Mouse (Mus musculus) natural killer cell, adult 2 months (primary cell): ENCODE data around the gene Aff3.

ENCODE experiments used
- DNase-seq, 2 experiments: peaks; one replicate each; pipeline ENCODE4 v3.0.0; 2022; ENCODE audit warnings: low spot score in 2 of 2

Aff3 gene

GRCm38 (mm10) chr1:38288716-38289115, 376.0 kb downstream of the Aff3 start:
- DNase-seq, result no peak

DNA sequence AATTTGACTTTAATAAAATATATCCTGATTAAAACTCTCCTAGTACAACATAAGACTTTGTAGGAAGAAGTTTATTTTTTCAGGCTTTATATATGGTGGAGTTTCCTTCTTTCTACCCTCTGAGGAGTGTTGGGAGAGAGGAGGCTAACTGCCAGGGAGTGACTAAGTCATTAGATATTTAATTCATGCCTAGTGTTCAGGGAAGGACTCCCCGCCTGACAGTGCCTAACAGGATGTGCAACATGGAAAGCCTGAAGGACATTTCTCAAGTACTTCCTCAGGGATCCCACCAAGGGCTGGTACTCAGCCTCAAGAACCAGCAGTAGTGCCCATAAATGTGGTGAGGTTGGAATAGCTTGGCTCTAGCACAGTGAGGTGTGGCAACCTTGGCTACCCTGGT, 378.2 kb downstream of the Aff3 start:
- no peak for DNase-seq

GRCm38 (mm10) chr1:38280549-38280948, 384.2 kb downstream of the Aff3 start:
- no peak for DNase-seq

- no peak for DNase-seq
Measured at GRCm38 (mm10) chr1:38271312-38271711, 393.4 kb downstream of the Aff3 start.

DNA sequence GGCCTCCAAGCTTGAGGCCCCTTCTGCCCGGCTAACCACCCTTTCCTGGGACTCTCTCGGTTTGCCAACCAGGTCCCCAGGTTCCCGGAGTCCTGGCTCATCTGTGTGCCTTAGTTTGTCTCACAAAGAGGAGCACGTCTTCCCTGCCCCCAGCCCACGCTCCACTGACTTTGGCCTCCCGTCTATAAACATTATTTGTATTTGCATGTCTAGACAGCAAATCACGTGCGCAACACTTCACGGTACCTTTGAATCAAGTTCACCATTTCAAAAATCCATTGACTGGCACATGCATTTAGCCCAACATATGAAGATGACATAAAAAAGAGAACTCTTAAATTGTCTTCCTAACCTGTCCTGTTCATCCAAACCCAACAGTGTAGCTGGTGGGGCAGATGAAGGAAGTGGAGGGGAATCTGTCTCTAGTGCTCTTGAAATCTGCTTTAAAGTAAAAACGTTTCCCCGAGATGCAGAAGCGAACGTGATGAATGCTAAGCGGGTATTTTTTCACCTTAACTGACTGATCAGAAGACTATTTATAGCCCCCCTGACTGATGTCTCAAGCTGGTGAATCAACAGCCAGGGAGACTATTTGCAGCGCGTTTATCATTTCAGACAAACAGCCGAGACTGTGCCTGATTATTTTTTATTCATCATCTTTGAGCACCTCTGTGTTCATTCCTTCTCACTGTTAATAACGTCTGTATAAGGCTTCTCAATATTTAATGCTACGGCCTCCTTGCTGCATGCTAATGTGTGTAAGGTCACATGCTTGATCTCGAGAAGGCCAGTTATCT, 396.3 kb downstream of the Aff3 start:
- no peak for DNase-seq

DNA sequence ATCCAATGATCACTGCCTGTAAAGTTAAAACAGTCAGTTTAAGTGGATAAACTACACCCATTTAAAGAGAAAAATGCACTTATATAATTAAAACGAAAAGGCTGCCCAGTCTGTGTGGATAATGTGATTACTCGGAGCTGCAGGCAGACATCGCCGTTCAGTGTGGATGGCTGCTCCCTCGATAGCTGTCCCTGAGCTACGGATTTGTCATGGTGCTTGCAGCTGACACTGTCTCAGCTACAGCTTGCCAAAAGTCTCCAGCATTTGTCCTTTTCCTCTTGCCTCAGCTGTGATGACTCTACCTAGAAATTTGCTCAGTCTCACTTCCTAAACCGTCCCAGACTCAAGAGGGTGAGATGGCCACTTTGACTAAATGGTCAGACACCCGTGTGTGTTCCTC, 401.5 kb downstream of the Aff3 start:
- DNase-seq, result no peak

- no peak for DNase-seq
Measured at GRCm38 (mm10) chr1:38262362-38263154, 402.2 kb downstream of the Aff3 start.

GRCm38 (mm10) chr1:38261076-38261475, 403.7 kb downstream of the Aff3 start:
- DNase-seq, result no peak

DNA sequence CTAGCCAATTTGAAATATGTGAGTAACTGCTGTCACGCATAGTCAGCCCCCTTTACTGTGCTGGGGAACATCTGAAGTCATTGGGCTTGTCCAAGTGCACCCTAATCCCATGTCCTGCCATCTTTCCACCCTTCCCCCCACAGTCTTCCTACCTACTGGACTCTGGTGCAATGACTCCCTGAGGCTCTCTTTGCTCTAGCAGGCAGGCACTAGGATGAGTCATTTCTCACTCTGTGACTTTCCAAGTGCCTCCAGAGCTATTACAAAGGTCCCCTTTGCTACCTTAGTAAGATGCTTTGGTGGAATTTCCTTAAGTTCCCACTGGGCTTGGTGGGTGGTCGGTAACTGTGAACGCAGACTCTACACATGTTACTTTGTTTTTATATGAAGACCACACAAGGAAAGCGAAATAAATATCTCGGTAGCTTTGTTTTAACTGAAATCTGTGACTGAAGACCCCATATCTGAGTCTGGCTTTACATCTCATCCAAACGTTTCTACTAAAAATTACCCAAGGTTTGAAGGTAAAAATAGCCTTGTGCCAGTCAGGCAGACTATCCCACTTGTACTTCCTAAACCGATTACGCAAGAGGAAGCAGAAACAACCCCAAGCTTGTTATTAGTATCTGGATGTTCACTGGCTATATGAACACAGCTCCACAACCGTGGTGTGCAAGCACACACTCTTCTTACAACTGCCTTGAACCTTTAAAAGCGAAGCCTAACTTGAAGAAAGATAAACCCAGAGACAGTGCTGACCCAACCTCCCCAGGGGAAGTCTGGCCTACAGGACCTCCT, 405.0 kb downstream of the Aff3 start:
- no peak for DNase-seq

DNA sequence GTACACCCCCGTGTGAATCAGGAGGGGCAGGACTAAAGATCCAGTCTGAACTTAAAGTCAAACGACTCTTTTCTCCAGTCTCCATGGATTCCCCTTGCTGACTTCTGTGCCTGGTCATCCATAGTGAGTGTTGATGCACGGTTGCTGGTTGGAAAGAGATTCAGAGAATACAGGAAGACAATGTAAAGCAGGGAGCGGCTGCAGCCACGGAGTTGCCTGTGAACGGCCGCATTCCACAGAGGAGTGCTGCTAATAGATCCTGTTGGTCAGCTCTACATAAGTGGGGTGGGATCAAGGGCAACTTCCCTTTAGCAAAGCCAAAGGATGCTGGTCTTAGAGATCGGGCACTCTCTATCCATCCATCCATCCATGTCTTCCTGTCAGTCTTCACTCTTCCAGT, 410.3 kb downstream of the Aff3 start:
- DNase-seq, result no peak

DNA sequence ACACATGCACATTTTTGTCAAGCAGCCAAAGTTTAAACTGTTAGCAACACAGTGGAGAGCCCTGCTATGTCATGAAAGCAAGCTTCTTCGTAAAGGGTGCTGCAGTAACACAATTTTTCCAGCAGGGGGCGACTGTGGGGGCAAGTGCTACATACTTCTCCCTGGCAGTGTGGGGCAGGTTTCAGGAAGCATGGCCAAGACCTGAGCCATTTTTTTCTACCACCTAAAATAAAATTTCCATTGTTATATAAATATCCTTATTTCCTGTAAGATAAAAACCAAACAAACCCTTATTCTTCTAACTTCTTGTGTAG, 412.0 kb downstream of the Aff3 start:
- DNase-seq, result peak; percentile 25 to 53

- no peak for DNase-seq
Measured at GRCm38 (mm10) chr1:38252031-38252765, 412.6 kb downstream of the Aff3 start.

DNA sequence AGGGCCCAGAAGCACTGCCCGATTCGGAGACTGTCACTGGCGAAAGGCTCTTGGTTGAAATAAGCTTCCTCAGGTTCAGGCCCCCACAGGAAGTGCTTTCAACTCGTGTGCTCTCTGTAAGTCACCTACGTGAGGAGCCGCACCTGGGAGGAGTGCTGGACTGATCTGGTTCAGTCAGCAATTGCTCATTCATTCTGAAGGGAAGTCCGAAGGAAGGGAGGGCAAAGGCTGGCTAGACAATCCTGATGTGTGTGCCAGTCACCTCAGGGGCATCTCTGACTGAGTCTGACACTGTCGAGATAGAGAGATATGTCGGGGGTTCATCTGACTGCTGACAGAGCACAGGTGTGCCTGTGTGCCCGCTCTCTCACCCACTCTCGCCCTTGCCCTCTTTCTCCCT, 413.3 kb downstream of the Aff3 start:
- no peak for DNase-seq

DNA sequence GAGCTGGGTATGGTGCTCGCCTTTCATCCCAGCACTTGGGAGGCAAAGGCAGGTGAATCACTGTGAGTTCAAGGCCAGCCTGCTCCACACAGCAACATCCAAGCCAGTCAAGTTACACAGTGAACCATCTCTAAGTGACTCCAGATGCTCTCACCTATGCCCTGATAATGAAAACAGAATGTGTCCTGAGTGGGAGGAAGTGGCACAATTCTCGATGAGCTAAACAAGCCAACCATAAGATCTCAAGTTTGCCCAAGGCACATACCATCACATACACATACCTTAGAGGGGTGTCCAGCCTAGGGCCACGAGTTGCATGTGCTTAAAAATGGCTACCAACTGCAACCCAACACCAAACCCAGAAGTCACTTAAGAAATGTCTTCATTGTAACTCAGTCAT, 414.5 kb downstream of the Aff3 start:
- no peak for DNase-seq

DNA sequence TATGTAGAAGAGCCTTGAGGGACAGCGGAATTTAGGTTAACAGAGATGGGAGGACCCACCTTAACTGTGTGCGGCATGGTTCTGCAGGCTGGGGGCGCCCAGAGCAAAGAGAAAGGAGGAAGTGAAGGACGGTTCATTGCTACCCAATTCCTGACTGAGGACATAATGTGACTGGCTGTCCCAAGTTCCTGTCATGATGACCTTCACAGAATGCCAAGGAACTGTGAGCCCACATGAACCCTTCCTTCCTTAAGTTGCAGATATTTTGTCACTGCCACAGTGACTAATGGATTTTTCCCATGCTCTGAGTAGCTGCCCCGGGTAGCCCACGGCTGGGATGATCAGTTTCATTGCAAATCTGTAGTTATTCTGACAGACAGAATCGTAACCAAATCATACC, 415.2 kb downstream of the Aff3 start:
- no peak for DNase-seq

DNA sequence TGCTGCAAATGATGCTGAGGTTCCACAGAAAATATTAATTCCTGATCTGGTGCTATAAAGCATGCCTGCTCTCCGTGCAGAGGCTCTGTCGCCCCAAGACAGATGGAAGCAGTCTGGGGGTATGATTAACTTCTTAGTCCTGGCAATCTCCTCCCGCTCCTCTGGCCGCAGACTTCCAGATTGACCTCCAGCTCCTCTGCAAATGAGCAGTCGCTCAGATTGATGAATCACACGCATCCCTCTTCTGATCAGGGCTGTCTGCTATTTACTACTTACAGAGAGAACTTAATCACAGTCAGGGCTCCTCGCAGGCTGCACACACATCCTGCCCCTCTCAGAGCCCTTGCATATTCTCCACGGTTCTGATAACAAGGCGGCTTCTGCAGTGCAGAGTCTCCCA, 416.7 kb downstream of the Aff3 start:
- no peak for DNase-seq

GRCm38 (mm10) chr1:38242559-38242958, 422.2 kb downstream of the Aff3 start:
- DNase-seq, result no peak

- DNase-seq, result no peak
Measured at GRCm38 (mm10) chr1:38241801-38242200, 423.0 kb downstream of the Aff3 start.

GRCm38 (mm10) chr1:38241221-38241666, 423.5 kb downstream of the Aff3 start:
- no peak for DNase-seq

- no peak for DNase-seq
Measured at GRCm38 (mm10) chr1:38240438-38241220, 424.1 kb downstream of the Aff3 start.

DNA sequence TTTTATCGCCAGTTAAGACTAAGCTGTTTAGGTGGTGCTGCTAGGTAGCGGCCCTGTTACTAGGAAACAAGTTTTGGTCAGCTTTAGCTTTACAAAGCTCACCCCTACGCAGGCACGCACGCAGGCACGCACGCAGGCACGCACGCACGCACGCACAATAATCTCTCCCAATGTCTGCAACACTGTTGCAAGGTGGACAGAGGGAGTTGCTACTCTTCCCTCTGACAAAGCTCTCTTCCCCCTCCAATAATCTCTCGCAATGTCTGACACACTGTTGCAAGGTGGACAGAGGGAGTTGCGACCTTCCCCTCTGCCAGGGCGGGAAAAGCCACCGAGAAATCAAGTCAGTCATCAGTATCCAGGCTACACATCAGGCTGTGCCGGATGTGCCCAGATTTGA, 425.2 kb downstream of the Aff3 start:
- no peak for DNase-seq
